Mouse (Mus musculus) heart, adult 2 months (tissue): ENCODE measurements around the gene Fancc. TPM values are rescaled to one million over a fixed set of nuclear protein-coding genes. Genes with fewer than 3 reads are reported as not detected.

ENCODE experiments used
- DNase-seq, 2 experiments: peaks; one replicate each; pipeline ENCODE4 v3.0.0; 2021
- H3K27ac ChIP-seq: fragments of 200-600 bp; 2 replicates; pipeline ENCODE4 v1.8.1; 2022
- H3K27me3 ChIP-seq: fragments of 200-500 bp; 2 replicates; pipeline ENCODE4 v1.6.1; 2012; ENCODE audit warnings: mild to moderate bottlenecking, low read length, inconsistent platforms, mixed read lengths; ENCODE audit not compliant: control insufficient read depth, insufficient read depth
- H3K36me3 ChIP-seq: fragments of 200-500 bp; 2 replicates; pipeline ENCODE4 v1.6.1; 2012; ENCODE audit warnings: low read length, inconsistent platforms; ENCODE audit not compliant: control insufficient read depth, insufficient read depth
- H3K4me1 ChIP-seq: fragments of 200-500 bp; 2 replicates; pipeline ENCODE4 v1.6.1; 2011; ENCODE audit warnings: low read length; ENCODE audit not compliant: control insufficient read depth, insufficient read depth
- H3K4me3 ChIP-seq: fragments of 200-600 bp; 2 replicates; pipeline ENCODE4 v1.8.1; 2022
- H3K79me2 ChIP-seq: fragments of 200-500 bp; replicated peaks from 2 replicates; pipeline ENCODE4 v1.6.1; 2012; ENCODE audit warnings: mild to moderate bottlenecking, inconsistent platforms, low read length, moderate library complexity, mixed read lengths; ENCODE audit not compliant: control insufficient read depth, insufficient read depth
- H3K9ac ChIP-seq: fragments of 200-500 bp; 2 replicates; pipeline ENCODE4 v1.6.1; 2012; ENCODE audit warnings: low read depth, mild to moderate bottlenecking, control low read depth, inconsistent platforms, low read length, mixed read lengths
- CTCF ChIP-seq: fragments of 200-600 bp; IDR thresholded peaks from 2 replicates; pipeline ENCODE4 v1.8.1; 2022; ENCODE audit warnings: antibody characterized with exemption, mild to moderate bottlenecking, moderate library complexity
- EP300 ChIP-seq: fragments of 200-500 bp; IDR thresholded peaks from 2 replicates; pipeline ENCODE4 v1.6.1; 2011; ENCODE audit warnings: low read depth, low read length, control low read depth; ENCODE audit not compliant: insufficient read depth
- POLR2A ChIP-seq: fragments of 200-500 bp; IDR thresholded peaks from 2 replicates; pipeline ENCODE4 v1.6.1; 2011; ENCODE audit warnings: mild to moderate bottlenecking, low read depth, low read length, control low read depth; ENCODE audit not compliant: insufficient read depth
- WGBS: fragments of 180-500 bp; shearing (Covaris S2); methylation state at CpG from one replicate; pipeline ENCODE4 v1.1.7; 2018; 5-methylcytosine and 5-hydroxymethylcytosine counted together
- intact Hi-C: fragments of 180-260 bp; cut with DNase I; formaldehyde crosslinking; loops from one replicate; pipeline ENCODE4 v1.15.1; 2025
- polyA plus RNA-seq: library from polyadenylated mRNA; depleted of rRNA; stranded (reverse); fragments of >200 nt; gene quantifications from 2 replicates; pipeline ENCODE4 v1.2.3, GENCODE M21; 2012
- total RNA-seq, 2 experiments: library from RNA; stranded (reverse); gene quantifications; 2 replicates each; pipeline ENCODE4 v1.2.3; 2021

Fancc gene
- total and polyA plus RNA-seq, 3 experiments: 3.3 to 3.7 (median 3.6) TPM

DNA sequence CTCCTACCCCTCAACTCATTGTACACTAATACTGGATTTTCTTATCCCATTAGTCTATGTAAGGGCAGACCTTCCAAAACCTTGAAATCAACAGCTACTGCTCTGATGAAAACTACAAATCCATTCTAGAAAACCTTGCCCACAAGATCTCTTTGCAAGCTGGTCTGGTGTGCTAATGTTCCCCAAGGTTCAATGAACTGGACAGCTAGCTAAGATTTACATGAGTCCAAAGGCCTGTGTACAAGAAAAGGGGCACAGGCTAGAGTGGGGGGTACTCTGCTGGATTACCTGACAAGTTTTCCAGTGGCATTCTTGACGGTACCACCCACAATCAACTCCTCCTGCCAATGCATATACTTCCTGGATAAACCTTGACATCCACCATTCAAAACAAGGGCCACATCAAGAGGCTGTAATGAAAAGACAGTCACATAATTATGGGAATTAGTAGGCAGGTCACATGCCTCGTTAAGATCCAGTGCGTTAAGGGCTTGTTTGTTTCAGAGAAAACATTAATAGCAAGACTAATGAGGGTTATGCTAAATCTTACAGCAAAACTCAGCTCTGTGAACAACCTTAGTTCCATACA, 45.8 kb upstream of the Fancc start:
- H3K9ac ChIP-seq: no peak overlapping the region
- no peaks in the 10 kb centered on the region; the same call in 1 of the 2 replicates for H3K4me1 ChIP-seq
- H3K79me2 ChIP-seq: no peaks in the 10 kb centered on the region
- H3K27me3 ChIP-seq: no peaks in the 10 kb centered on the region
- H3K4me3 ChIP-seq: no peak overlapping the region
- H3K36me3 ChIP-seq: peaks cover 10% of the 10 kb centered on the region
- WGBS: 88% methylated on average over 3 of the region's 3 CpGs
- DNase-seq: no peak
- intact Hi-C loops: no loop called here
- no peak overlapping the region for H3K27ac ChIP-seq
- TF ChIP-seq EP300 (no peak), POLR2A (no peak), CTCF (no peak)

DNA sequence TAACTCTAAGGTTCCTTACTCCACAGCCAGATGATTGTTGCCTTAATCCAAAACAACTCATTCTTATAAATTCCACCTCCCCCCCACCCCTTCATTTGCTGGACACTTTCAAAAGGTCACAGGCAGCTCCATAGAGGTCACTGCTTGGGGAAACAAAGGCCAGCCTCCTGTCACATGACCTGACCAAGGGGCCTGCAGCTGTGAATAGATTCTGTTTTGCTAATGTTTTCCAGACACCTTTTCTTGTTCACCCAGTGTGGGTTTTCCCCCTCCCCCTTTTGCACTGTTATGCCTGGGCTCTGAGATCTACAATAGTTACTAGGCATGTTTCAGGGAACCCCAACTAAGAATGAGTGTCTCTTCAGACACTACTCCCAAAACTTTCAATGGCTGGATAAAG, 44.4 kb upstream of the Fancc start:
- H3K9ac ChIP-seq: no peak overlapping the region
- H3K27ac ChIP-seq: no peak overlapping the region
- no peak overlapping the region for H3K4me3 ChIP-seq
- peaks cover 10% of the 10 kb centered on the region for H3K36me3 ChIP-seq
- DNase-seq: no peak
- no peaks in the 10 kb centered on the region for H3K27me3 ChIP-seq
- TF ChIP-seq POLR2A (no peak), EP300 (no peak), CTCF (no peak)
- intact Hi-C loops: no loop called here
- H3K4me1 ChIP-seq: no peaks in the 10 kb centered on the region; the same call in 1 of the 2 replicates
- no peaks in the 10 kb centered on the region for H3K79me2 ChIP-seq

DNA sequence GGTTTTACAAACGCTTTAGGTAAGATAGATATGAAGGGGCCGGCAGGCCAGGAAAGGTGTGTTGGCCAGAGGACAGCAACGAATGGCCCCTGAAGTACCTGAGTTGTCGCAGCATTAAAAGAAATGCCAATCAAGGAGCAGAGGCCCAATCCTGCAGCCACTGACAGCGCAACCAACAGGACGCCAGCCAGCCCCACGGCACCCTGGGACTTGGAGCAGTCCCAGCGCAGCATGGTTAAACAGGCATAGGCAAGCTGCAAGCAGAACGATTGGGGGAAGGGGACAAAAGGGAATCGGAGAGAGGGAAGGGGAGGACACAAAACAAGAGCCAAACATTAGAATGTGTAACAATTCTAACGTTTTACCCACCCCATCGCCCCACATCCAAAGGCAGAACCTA, 43.5 kb upstream of the Fancc start:
- intact Hi-C loops: no loop called here
- Histone ChIP-seq H3K4me1 (no peaks in the 10 kb centered on the region; the same call in 1 of the 2 replicates), H3K4me3 (no peak overlapping the region), H3K27me3 (no peaks in the 10 kb centered on the region), H3K9ac (no peak overlapping the region), H3K27ac (no peak overlapping the region), H3K79me2 (no peaks in the 10 kb centered on the region), H3K36me3 (peaks cover 10% of the 10 kb centered on the region)
- DNase-seq: no peak
- TF ChIP-seq CTCF: no peak
- TF ChIP-seq POLR2A: no peak
- no peak for TF ChIP-seq EP300
- whole genome bisulfite sequencing: 91% methylated on average over 12 of the region's 12 CpGs

DNA sequence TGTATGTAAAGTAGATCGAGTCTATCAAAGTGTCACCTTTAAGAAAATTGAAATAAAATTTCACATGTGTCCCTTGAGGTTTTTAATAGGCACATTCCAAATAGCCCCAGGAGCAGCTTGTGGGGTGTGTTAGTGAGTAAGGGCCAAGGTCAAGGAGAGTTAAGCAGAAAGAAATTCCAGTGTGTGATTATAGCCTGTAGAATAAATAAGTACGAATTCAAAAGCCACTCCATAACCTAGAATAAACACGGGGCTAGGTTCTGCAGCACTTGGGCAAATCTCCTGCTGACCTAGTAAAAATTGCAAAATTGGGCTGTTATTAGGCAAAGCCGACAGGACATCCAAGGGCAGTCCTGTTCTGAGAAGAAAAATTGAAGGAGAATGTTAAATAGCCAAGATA, 37.9 kb upstream of the Fancc start:
- intact Hi-C loops: no loop called here
- TF ChIP-seq POLR2A: no peak
- no peak for TF ChIP-seq EP300
- no peak for TF ChIP-seq CTCF
- Histone ChIP-seq H3K9ac (no peak overlapping the region), H3K36me3 (peaks cover 2% of the 10 kb centered on the region; the same call in 1 of the 2 replicates), H3K4me3 (no peak overlapping the region), H3K27ac (no peak overlapping the region), H3K79me2 (no peaks in the 10 kb centered on the region), H3K4me1 (no peaks in the 10 kb centered on the region), H3K27me3 (no peaks in the 10 kb centered on the region)
- 89% methylated on average over 4 of the region's 4 CpGs for WGBS
- DNase-seq: no peak

DNA sequence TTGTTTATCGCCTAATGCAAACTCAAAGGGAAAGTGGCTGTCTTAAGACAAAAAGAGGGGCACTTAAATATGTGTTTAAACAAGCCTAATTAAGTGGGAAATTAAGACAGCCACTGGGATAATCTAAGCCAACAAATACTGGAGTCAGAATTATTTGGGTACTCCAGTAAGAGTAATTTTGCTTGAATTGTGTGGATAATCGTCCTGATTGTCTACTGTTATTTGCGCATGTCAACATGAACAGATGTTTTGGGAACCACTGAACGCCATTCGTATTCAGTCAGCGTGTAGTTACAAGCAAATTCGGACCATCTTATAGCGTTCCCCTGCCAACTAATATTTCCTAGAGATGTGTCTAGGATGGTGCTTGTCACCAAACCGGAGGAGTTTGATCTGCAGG, 33.8 kb upstream of the Fancc start:
- Histone ChIP-seq H3K79me2 (no peaks in the 10 kb centered on the region), H3K36me3 (peaks cover 4% of the 10 kb centered on the region), H3K4me3 (no peak overlapping the region), H3K27me3 (no peaks in the 10 kb centered on the region), H3K4me1 (peaks cover 1% of the 10 kb centered on the region), H3K9ac (no peak overlapping the region), H3K27ac (no peak overlapping the region)
- no peak for DNase-seq
- WGBS: 94% methylated on average over 9 of the region's 9 CpGs
- intact Hi-C loops: no loop called here
- no peak for TF ChIP-seq EP300
- TF ChIP-seq CTCF: no peak

DNA sequence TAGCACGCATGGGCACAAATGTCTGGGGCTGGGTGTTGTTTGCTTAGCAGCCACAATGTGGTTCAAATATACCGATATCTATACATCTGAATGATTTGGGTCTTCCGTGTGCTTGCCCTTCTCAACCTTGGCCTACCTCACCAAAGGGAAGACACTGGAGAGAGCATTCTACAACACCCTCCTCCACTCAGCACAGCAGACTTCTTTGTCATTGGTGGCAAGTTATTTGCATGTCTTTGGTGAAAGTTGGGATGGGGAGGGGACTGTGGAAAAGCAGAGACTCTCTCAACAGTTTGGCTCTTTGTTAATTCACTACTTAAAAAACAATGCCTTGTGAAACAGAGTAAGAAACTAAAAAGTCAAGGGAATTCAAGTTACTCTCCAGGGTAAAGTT, 33.3 kb upstream of the Fancc start:
- no peak overlapping the region for H3K9ac ChIP-seq
- no peak for DNase-seq
- peaks cover 1% of the 10 kb centered on the region for H3K4me1 ChIP-seq
- TF ChIP-seq CTCF (no peak), EP300 (no peak), POLR2A (no peak)
- H3K36me3 ChIP-seq: peaks cover 4% of the 10 kb centered on the region
- no peaks in the 10 kb centered on the region for H3K27me3 ChIP-seq
- no peak overlapping the region for H3K4me3 ChIP-seq
- H3K27ac ChIP-seq: no peak overlapping the region
- no peaks in the 10 kb centered on the region for H3K79me2 ChIP-seq
- WGBS: 94% methylated on average over 3 of the region's 3 CpGs
- intact Hi-C loops: no loop called here
